Mouse (Mus musculus) erythroblast, embryonic 14.5 days (primary cell): ENCODE data around the gene S100pbp. TPM values are rescaled to one million over a fixed set of nuclear protein-coding genes. Genes with fewer than 3 reads are reported as not detected.

Experiments used
- H3K27me3 ChIP-seq: 2 replicates; pipeline ENCODE4 v1.6.1; 2012; ENCODE audit warnings: inconsistent platforms; ENCODE audit not compliant: control insufficient read depth
- H3K36me3 ChIP-seq: 2 replicates; pipeline ENCODE4 v1.6.1; 2012; ENCODE audit warnings: mild to moderate bottlenecking, inconsistent platforms; ENCODE audit not compliant: control insufficient read depth
- H3K4me1 ChIP-seq: 2 replicates; pipeline ENCODE4 v1.6.1; 2012; ENCODE audit warnings: inconsistent platforms; ENCODE audit not compliant: control insufficient read depth
- H3K4me3 ChIP-seq: replicated peaks from 2 replicates; pipeline ENCODE3; 2012; ENCODE audit warnings: moderate library complexity, mild to moderate bottlenecking, inconsistent platforms
- H3K9me3 ChIP-seq: 2 replicates; pipeline ENCODE4 v1.6.1; 2012; ENCODE audit warnings: low read length, inconsistent platforms, mixed read lengths; ENCODE audit not compliant: control insufficient read depth
- GATA1 ChIP-seq: IDR thresholded peaks from 2 replicates; pipeline ENCODE4 v1.6.1; 2012; ENCODE audit warnings: low read length, inconsistent platforms, mixed read lengths
- TAL1 ChIP-seq: IDR thresholded peaks from 3 replicates; pipeline ENCODE4 v1.6.1; 2012; ENCODE audit warnings: low read length, inconsistent platforms, mixed read lengths
- polyA plus RNA-seq: library from polyadenylated mRNA; stranded (reverse); fragments of >175 nt; gene quantifications from 2 replicates; pipeline ENCODE4 v1.2.3, GENCODE M21; 2012

S100pbp gene
- polyA plus RNA-seq, 1 experiment, result 0.19 TPM

GRCm38 (mm10) chr4:129116703-129117102 lies 72.8 kb downstream of the S100pbp start:
- H3K9me3 ChIP-seq, result peaks cover 3% of the 10 kb centered on the region; the same call in 1 of the 2 replicates
- peaks cover 5% of the 10 kb centered on the region for H3K4me1 ChIP-seq
- no peaks in the 10 kb centered on the region for H3K36me3 ChIP-seq
- no peak overlapping the region for H3K4me3 ChIP-seq
- H3K27me3 ChIP-seq, result peaks cover 57% of the 10 kb centered on the region
- TF ChIP-seq GATA1, result no peak
- no peak for TF ChIP-seq TAL1

GRCm38 (mm10) chr4:129113083-129113988 lies 76.2 kb downstream of the S100pbp start:
- peaks cover 27% of the 10 kb centered on the region for H3K27me3 ChIP-seq
- H3K36me3 ChIP-seq, result no peaks in the 10 kb centered on the region
- H3K4me1 ChIP-seq, result peaks cover 3% of the 10 kb centered on the region
- H3K4me3 ChIP-seq, result no peak overlapping the region
- no peak for TF ChIP-seq GATA1
- TF ChIP-seq TAL1, result no peak
- H3K9me3 ChIP-seq, result peaks cover 3% of the 10 kb centered on the region; the same call in 1 of the 2 replicates

GRCm38 (mm10) chr4:129112231-129112630 lies 77.3 kb downstream of the S100pbp start:
- TF ChIP-seq TAL1, result no peak
- no peak for TF ChIP-seq GATA1
- Histone ChIP-seq H3K36me3 (no peaks in the 10 kb centered on the region), H3K27me3 (peaks cover 34% of the 10 kb centered on the region), H3K4me3 (no peak overlapping the region), H3K9me3 (peaks cover 3% of the 10 kb centered on the region; the same call in 1 of the 2 replicates), H3K4me1 (peaks cover 3% of the 10 kb centered on the region)

- TF ChIP-seq GATA1, result no peak
- no peak for TF ChIP-seq TAL1
- Histone ChIP-seq H3K4me3 (no peak overlapping the region), H3K27me3 (peaks cover 37% of the 10 kb centered on the region), H3K36me3 (no peaks in the 10 kb centered on the region), H3K9me3 (peaks cover 3% of the 10 kb centered on the region; the same call in 1 of the 2 replicates), H3K4me1 (peaks cover 3% of the 10 kb centered on the region)
These were observed 78.2 kb downstream of the S100pbp start for GRCm38 (mm10) chr4:129111350-129111749.

GRCm38 (mm10) chr4:129110804-129111203 lies 78.7 kb downstream of the S100pbp start:
- Histone ChIP-seq H3K9me3 (peaks cover 3% of the 10 kb centered on the region; the same call in 1 of the 2 replicates), H3K4me1 (peaks cover 3% of the 10 kb centered on the region), H3K27me3 (peaks cover 42% of the 10 kb centered on the region), H3K4me3 (no peak overlapping the region), H3K36me3 (no peaks in the 10 kb centered on the region)
- TF ChIP-seq GATA1, result no peak
- TF ChIP-seq TAL1, result no peak

GRCm38 (mm10) chr4:129108624-129109023 lies 80.9 kb downstream of the S100pbp start:
- TF ChIP-seq TAL1 (no peak), GATA1 (no peak)
- H3K36me3 ChIP-seq, result no peaks in the 10 kb centered on the region
- peaks cover 51% of the 10 kb centered on the region for H3K27me3 ChIP-seq
- H3K4me1 ChIP-seq, result peaks cover 5% of the 10 kb centered on the region
- no peak overlapping the region for H3K4me3 ChIP-seq
- peaks cover 3% of the 10 kb centered on the region; the same call in 1 of the 2 replicates for H3K9me3 ChIP-seq

GRCm38 (mm10) chr4:129107348-129107899 lies 82.1 kb downstream of the S100pbp start:
- peaks cover 2% of the 10 kb centered on the region for H3K4me1 ChIP-seq
- no peak overlapping the region for H3K4me3 ChIP-seq
- H3K36me3 ChIP-seq, result no peaks in the 10 kb centered on the region
- H3K27me3 ChIP-seq, result peaks cover 50% of the 10 kb centered on the region
- H3K9me3 ChIP-seq, result no peaks in the 10 kb centered on the region
- TF ChIP-seq TAL1 (no peak), GATA1 (no peak)

- Histone ChIP-seq H3K36me3 (no peaks in the 10 kb centered on the region), H3K4me1 (peaks cover 2% of the 10 kb centered on the region), H3K9me3 (no peaks in the 10 kb centered on the region), H3K4me3 (no peak overlapping the region), H3K27me3 (peaks cover 50% of the 10 kb centered on the region)
- TF ChIP-seq GATA1 (no peak), TAL1 (no peak)
These were observed 83.5 kb downstream of the S100pbp start for GRCm38 (mm10) chr4:129106073-129106472.

GRCm38 (mm10) chr4:129105356-129105755 lies 84.2 kb downstream of the S100pbp start, which contains the start of gene Tmem54:
TSS of gene Tmem54 (plus strand) at chr4:129105548.
- TF ChIP-seq GATA1, result no peak
- TF ChIP-seq TAL1, result no peak
- Histone ChIP-seq H3K36me3 (no peaks in the 10 kb centered on the region), H3K4me3 (no peak within 1 kb of the TSS), H3K4me1 (peaks cover 2% of the 10 kb centered on the region), H3K27me3 (peaks cover 50% of the 10 kb centered on the region), H3K9me3 (no peaks in the 10 kb centered on the region)
